Mouse (Mus musculus) T-cell, adult 2 months (primary cell): ENCODE data around the gene Apoa1.
A peak's percentile ranks its signal among the peaks of the same experiment; 100 is the strongest.

ENCODE experiments used
- DNase-seq: peaks from one replicate; pipeline ENCODE4 v3.0.0; 2022; ENCODE audit warnings: low spot score

Apoa1 gene

GRCm38 (mm10) chr9:46215338-46216322, 12.8 kb upstream of the Apoa1 start:
- DNase-seq, result no peak

GRCm38 (mm10) chr9:46216744-46217470, 11.5 kb upstream of the Apoa1 start:
- DNase-seq, result no peak

GRCm38 (mm10) chr9:46218176-46218575, 10.2 kb upstream of the Apoa1 start:
- no peak for DNase-seq

- DNase-seq, result no peak
These were observed 5.3 kb upstream of the Apoa1 start for GRCm38 (mm10) chr9:46223090-46223489.

- DNase-seq, result no peak
These were observed 4.3 kb upstream of the Apoa1 start for GRCm38 (mm10) chr9:46224101-46224500.

- DNase-seq, result no peak
These were observed 3.3 kb upstream of the Apoa1 start for GRCm38 (mm10) chr9:46224945-46225660.

GRCm38 (mm10) chr9:46227064-46227614, 1.2 kb upstream of the Apoa1 start:
- DNase-seq, result no peak

GRCm38 (mm10) chr9:46229573-46230449, 1.4 kb downstream of the Apoa1 start:
- DNase-seq, result peak; percentile 51

- no peak for DNase-seq
These were observed 2.1 kb downstream of the Apoa1 start for GRCm38 (mm10) chr9:46230450-46230975.

- no peak for DNase-seq
These were observed 6.8 kb downstream of the Apoa1 start for GRCm38 (mm10) chr9:46235196-46235595.

- DNase-seq, result no peak
These were observed 7.0 kb downstream of the Apoa1 start, which contains the start of gene Apoc3 for GRCm38 (mm10) chr9:46235596-46235648. TSS of gene Apoc3 (minus strand) at chr9:46235636.

GRCm38 (mm10) chr9:46235649-46236048, 7.3 kb downstream of the Apoa1 start:
- DNase-seq, result no peak

GRCm38 (mm10) chr9:46238850-46239249, 10.5 kb downstream of the Apoa1 start:
- no peak for DNase-seq

GRCm38 (mm10) chr9:46240526-46241153, 12.3 kb downstream of the Apoa1 start, which contains the start of gene Apoa4:
TSS of gene Apoa4 (plus strand) at chr9:46240696.
- no peak for DNase-seq

GRCm38 (mm10) chr9:46241818-46242217, 13.4 kb downstream of the Apoa1 start:
- DNase-seq, result no peak

- no peak for DNase-seq
These were observed 14.7 kb downstream of the Apoa1 start for GRCm38 (mm10) chr9:46243122-46243521.

GRCm38 (mm10) chr9:46243584-46243983, 15.2 kb downstream of the Apoa1 start:
- DNase-seq, result no peak

- DNase-seq, result peak; percentile 16
These were observed 18.5 kb downstream of the Apoa1 start for GRCm38 (mm10) chr9:46246752-46247324.

GRCm38 (mm10) chr9:46256177-46256576, 27.8 kb downstream of the Apoa1 start:
- DNase-seq, result no peak

- no peak for DNase-seq
These were observed 28.4 kb downstream of the Apoa1 start for GRCm38 (mm10) chr9:46256658-46257385.
